Mouse (Mus musculus): Measurements from ENCODE around the gene Mdm1.

The Mdm1 gene

DNA sequence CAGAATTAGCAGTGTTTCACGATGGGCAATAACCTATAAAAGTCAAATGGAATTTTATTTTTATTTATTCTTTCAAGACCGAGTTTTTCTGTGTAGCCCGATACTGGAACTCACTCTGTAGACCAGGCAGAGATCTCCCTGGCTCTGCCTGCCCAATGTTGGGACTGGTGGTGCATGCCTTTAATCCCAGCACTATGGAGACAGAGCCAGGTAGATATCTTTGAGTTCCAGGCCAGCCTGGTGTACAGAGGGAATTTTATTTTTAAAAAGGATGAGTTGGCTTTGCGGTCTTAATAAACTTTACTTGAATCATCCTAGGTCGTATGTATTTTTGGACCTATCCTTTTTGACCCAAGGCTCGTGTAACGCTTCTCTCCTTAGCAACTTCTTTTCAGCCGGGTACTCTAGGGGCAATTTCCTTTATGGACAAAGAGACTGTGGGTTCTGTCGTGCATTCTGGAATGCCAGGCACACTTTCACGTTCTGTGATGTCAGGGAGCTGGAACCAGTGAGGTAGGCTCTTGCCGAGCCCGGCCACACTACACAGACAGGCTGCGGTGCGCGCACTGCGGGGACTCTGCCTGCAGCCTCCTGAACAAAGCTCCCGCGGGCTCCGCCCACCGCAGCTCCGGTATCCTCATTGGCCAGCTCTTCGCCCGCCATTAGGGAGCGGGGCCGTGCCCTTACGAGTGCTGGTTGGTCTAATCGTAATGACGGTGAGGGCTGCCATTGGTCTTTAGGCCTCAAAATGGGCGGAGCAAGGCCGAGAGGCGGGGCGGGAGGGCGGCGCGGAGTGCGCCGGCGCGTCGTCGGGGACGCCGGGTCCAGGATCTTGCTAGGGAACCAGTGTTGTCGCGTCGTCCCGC lies at the start of gene Mdm1:
Gene Mdm1 (plus strand): TSS at position 794 of the 866 bp plus-strand sequence.
- peak; percentile 92 to 96 for DNase-seq (ENCODE audit: low spot score in 2 of 2)

DNA sequence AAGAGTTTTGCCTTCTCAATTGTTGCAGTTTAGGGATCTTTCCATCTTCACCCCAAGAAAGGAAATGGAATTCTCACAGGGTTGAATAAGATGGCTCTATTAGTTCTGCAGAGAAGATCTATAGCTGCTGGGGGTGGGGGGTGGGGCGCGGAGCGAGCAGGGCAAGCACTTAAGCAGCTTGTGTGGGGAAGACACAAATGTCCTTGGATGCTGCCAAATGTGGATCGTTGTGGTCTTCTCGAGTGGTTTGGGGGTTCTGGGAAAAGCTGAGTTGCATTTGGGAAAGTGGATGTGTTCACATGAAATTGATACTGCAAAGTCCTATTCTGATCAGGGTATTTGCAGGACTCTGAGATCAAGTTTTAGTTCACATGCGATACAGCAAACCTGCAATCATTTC lies 48.9 kb upstream of the Mdm1 start:
- DNase-seq (ENCODE audit: low spot score in 2 of 2): no peak

DNA sequence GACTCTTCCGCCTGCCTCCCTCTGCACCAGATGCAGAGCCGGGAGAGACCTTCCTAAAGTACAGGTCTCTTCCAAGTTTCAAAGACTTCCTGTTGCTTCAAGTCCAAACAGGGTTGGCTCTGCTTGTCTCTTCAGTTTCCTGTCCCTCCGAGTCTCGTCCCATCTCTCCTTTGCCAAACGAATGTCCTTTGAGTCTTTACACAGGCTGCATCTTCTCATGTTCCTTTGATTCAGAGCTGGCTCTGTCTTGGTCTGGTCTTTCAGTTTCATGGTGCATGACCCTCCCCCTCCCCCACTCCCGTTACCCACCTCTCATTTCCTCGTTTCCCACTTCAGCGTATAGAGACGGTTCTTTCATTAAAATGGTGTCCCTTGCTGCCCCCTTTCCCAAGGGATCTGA lies 47.9 kb upstream of the Mdm1 start:
- DNase-seq (ENCODE audit: low spot score in 2 of 2): no peak

DNA sequence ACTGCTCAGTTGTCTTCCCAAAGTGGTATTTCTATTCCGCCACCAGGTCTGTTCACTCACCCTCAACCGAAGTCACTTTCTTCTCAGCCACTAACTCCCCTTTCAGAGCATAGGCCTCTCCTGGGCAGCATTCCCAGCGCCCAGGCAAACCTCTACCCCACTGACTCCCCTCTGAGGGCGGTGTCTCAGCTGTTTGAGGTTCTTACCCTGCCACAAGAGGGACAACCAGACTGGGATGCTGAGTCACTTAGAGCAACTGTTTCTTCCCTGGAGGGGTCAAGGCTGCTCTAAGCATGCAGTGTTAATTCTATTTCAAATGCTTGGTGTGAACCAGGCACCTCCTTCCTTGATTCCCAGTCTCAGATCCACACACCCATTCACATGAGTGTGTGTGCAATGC lies 46.8 kb upstream of the Mdm1 start:
- no peak for DNase-seq (ENCODE audit: low spot score in 2 of 2)

GRCm38 (mm10) chr10:118096223-118096622 lies 45.4 kb upstream of the Mdm1 start:
- no peak for DNase-seq (ENCODE audit: low spot score in 2 of 2)

- DNase-seq (ENCODE audit: low spot score in 2 of 2): no peak
Measured at GRCm38 (mm10) chr10:118097898-118098297, 43.7 kb upstream of the Mdm1 start.

GRCm38 (mm10) chr10:118100570-118100969 lies 41.0 kb upstream of the Mdm1 start:
- DNase-seq (ENCODE audit: low spot score in 2 of 2): no peak

DNA sequence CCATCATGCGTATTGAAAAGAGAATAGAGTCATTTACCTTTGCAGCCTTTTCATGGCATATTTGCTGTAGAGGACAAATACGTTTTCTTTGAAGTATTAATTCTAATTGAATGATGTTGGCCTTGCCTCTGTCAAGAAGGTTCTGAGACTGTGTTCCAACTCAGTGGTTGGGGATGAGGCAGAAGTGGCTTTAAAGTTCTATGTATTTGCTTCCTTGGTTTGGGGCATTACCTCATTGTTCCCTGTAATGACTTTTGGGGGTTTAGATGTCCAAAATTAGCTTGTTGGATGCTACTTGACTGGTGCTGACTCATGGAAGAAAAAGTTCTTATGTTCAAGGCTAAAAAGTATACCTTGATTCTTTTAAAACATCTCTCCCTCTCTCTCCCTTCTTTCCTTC lies 40.6 kb upstream of the Mdm1 start:
- DNase-seq (ENCODE audit: low spot score in 2 of 2): no peak

GRCm38 (mm10) chr10:118103020-118103666 lies 38.5 kb upstream of the Mdm1 start:
- DNase-seq (ENCODE audit: low spot score in 2 of 2): peak; percentile 40 to 54

GRCm38 (mm10) chr10:118103906-118104305 lies 37.7 kb upstream of the Mdm1 start:
- DNase-seq (ENCODE audit: low spot score in 2 of 2): no peak

DNA sequence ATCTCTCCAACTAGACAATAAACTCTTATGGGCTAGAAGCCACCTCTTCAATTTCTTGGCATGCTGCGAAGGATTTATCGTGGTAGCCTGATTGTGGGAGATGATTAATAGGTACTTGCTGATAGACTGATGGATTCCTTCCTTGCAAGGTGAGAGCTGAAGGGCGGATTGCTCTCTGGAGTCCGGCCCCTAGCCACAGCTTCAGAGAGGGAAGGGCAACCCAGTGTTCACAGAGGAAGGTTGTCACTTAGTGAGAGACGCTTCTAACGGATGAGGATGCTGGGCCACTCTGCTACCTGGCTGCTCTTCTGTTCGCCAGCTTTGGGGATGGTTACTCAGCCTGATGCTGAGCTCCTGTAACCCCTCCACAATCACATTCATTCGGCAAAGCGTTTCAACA lies 34.6 kb upstream of the Mdm1 start:
- no peak for DNase-seq (ENCODE audit: low spot score in 2 of 2)

GRCm38 (mm10) chr10:118110006-118110920 lies 31.3 kb upstream of the Mdm1 start:
- DNase-seq (ENCODE audit: low spot score in 2 of 2): no peak

GRCm38 (mm10) chr10:118110921-118111301 lies 30.7 kb upstream of the Mdm1 start:
- no peak for DNase-seq (ENCODE audit: low spot score in 2 of 2)

DNA sequence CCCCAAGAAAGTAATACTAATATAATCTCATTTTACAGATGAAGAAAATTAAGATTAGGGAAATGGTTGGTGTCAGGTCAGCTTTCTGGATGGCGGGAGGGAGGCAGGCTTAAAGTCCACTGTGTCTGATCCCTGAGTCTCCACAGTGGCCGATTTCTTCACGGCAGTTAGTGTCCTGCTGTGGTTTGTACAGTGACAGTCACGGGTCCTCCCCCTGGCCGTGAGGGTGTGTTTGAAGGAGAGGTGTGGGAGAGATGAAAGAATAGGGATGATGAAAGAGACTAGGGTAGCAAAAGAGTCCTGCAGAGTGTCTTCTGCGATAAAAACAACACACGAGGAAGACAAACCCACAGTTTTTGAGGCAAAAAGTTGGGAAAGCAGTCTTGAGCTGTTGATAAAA lies 30.0 kb upstream of the Mdm1 start:
- DNase-seq (ENCODE audit: low spot score in 2 of 2): no peak

- DNase-seq (ENCODE audit: low spot score in 2 of 2): no peak
Measured at GRCm38 (mm10) chr10:118112294-118112893, 29.2 kb upstream of the Mdm1 start.

DNA sequence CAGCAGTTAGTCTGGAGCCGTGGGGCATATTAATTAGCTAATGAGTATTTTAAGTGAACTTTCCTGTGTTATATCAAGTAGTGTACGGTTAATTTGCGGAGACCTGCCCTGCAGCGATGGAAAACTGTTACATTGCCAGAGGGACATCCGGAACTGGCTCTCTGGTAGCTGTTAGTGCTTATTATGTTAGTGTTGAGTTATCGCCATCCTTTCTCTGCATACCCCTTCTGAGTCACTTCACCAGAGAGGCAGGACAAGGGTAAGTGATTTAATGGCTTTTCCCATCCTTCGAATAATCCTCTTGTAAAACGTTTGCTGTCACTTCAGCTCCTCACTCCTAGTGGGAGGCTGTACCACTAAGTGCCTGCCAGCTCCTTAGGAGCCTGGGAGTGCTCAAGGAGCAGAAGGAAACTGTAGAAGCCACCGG lies 28.3 kb upstream of the Mdm1 start:
- DNase-seq (ENCODE audit: low spot score in 2 of 2): no peak

GRCm38 (mm10) chr10:118114271-118114670 lies 27.3 kb upstream of the Mdm1 start:
- DNase-seq (ENCODE audit: low spot score in 2 of 2): no peak

DNA sequence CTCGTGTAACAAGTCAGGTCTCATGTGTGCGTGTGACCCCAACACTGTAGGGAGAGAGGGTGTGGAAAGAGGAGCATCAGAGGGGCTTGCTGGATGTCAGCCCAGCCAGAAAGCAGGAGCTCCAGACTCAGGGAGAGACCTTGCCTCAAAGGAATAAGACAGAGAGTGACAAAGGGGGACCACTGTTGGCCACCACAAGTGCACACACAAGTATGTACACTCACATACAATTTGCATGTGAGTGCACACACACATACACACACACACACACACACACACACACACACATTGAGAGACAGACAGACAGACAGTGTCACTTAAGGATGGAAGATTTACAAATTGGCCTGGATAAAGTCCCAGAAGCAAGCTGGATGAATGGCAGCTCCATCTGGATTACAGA lies 25.2 kb upstream of the Mdm1 start:
- DNase-seq (ENCODE audit: low spot score in 2 of 2): no peak

DNA sequence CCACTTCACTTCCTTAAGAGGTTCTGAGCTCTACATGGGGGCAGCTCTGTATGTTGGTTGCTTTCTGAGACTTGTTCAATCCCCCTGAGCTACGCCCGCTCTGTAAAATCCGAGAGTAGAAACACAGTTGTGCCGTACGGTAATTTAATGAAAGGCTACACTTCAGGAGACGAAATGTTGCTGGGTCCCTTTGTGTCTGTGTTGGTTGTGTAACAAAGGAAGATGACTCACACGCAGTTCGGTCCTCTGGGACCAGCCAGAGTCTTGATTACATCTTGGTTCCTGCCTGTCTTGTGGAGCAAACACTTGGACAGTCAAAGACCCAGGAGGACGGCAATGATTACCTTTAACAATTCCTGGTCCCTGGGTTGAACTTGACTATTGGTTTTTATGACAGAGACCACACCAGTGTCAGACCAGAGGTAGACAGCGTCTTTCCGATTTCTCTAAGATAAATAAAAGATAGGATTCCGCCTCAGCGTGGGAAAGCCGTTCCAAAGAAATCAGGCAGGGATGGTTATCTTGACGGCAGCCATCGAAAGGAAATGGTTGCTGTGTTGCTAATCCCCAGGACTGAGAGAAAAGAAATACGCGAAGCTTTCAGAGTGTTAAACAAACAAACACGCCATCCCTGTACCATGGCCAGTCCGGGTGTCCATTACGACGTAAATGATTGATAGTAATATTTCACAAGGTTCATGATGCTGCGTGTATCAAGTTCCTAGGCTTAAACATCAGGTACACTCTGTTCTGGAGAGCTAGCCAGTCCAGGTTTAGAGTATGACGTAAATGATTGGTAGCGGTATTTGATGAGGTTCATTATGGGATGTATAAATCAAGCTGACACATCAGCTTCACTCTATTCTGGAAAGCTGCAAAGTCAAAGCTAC lies 20.3 kb upstream of the Mdm1 start:
- DNase-seq (ENCODE audit: low spot score in 2 of 2): no peak

DNA sequence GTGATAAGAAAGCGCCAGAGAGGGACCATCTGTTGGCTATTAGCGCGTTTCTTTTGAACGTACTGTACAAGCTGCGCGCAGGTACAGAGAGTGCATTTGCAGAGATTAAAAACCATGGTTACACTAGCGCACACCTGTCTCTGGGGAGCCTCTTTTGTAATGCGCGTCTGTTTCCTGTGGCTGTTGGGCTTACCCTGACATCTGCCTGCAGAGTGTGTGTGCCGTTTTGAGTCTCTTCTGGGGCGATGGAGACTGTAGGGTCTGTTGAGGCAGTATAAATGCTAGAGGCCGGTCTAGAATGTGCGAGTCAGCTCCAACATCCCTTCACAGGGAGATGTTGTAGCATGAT lies 19.7 kb upstream of the Mdm1 start:
- peak in 1 of 2 experiments; percentile 10 for DNase-seq (ENCODE audit: low spot score in 2 of 2)

Data from cerebellum, postnatal 4 days (tissue).